Mouse (Mus musculus) heart, embryonic 14.5 days (tissue): ENCODE data around the gene Tmc4. TPM values are rescaled to one million over a fixed set of nuclear protein-coding genes. Genes with fewer than 3 reads are reported as not detected.

Source experiments
- ATAC-seq: fragments of 200-750 bp; cut with Nextera tagmentation; 2 replicates; pipeline ENCODE4 v1.8.0; 2017; ENCODE audit warnings: low read depth, moderate TSS enrichment; ENCODE audit not compliant: insufficient number of reproducible peaks, insufficient read depth, low FRiP score
- H3K27ac ChIP-seq, 2 experiments: fragments of 200-500 bp in 1 of 2; fragments of 300-500 bp in 1 of 2; sonication (generic) in 1 of 2; replicated peaks in 1 of 2; 2 replicates each; pipeline ENCODE4 v1.5.1; 2012 to 2014; ENCODE audit warnings: low read depth in 2 of 2, low read length in 2 of 2, control low read depth in 1 of 2, mild to moderate bottlenecking in 1 of 2, mixed read lengths in 1 of 2; ENCODE audit not compliant: control insufficient read depth in 1 of 2, insufficient read depth in 1 of 2
- H3K27me3 ChIP-seq: fragments of 300-500 bp; sonication (generic); 2 replicates; pipeline ENCODE4 v1.6.1; 2014; ENCODE audit warnings: mild to moderate bottlenecking, low read length, control low read depth; ENCODE audit not compliant: control insufficient read depth, insufficient read depth
- H3K36me3 ChIP-seq: fragments of 300-500 bp; sonication (generic); 2 replicates; pipeline ENCODE4 v1.6.1; 2014; ENCODE audit warnings: mild to moderate bottlenecking, control low read depth, low read length, mixed read lengths; ENCODE audit not compliant: control insufficient read depth, insufficient read depth
- H3K4me1 ChIP-seq, 2 experiments: fragments of 200-500 bp in 1 of 2; fragments of 300-500 bp in 1 of 2; sonication (generic) in 1 of 2; 2 replicates each; pipeline ENCODE4 v1.6.1; 2012 to 2014; ENCODE audit warnings: low read length in 2 of 2, control low read depth in 1 of 2, mixed read lengths in 1 of 2; ENCODE audit not compliant: control insufficient read depth in 2 of 2, insufficient read depth in 2 of 2
- H3K4me2 ChIP-seq: fragments of 300-500 bp; sonication (generic); 2 replicates; pipeline ENCODE4 v1.6.1; 2014; ENCODE audit warnings: mild to moderate bottlenecking, low read length
- H3K4me3 ChIP-seq, 2 experiments: fragments of 200-500 bp in 1 of 2; fragments of 300-500 bp in 1 of 2; sonication (generic) in 1 of 2; 2 replicates each; pipeline ENCODE4 v1.5.1; 2012 to 2014; ENCODE audit warnings: low read length in 2 of 2, mild to moderate bottlenecking in 2 of 2, control low read depth in 1 of 2, low read depth in 1 of 2, moderate library complexity in 1 of 2; ENCODE audit not compliant: control insufficient read depth in 1 of 2, insufficient read depth in 1 of 2
- H3K9ac ChIP-seq: fragments of 300-500 bp; sonication (generic); 2 replicates; pipeline ENCODE4 v1.6.1; 2014; ENCODE audit warnings: mild to moderate bottlenecking, low read length
- H3K9me3 ChIP-seq: fragments of 300-500 bp; sonication (generic); 2 replicates; pipeline ENCODE4 v1.6.1; 2016; ENCODE audit warnings: low read length, control low read depth; ENCODE audit not compliant: control insufficient read depth
- WGBS: fragments of 180-500 bp; shearing (Covaris S2); extraction: QIAGEN DNeasy Blood & Tissue Kit; methylation state at CpG from one replicate; pipeline ENCODE4 v1.1.7; 2014; 5-methylcytosine and 5-hydroxymethylcytosine counted together
- polyA plus RNA-seq: library from polyadenylated mRNA; unstranded; fragments of >200 nt; fragmentation: Nextera tagmentation; extraction: Ambion mirVana; gene quantifications from 2 replicates; pipeline ENCODE4 v1.2.1, GENCODE M21; 2014

The Tmc4 gene
- polyA plus RNA-seq, 1 experiment from 2014 or later, result 3.9 TPM

DNA sequence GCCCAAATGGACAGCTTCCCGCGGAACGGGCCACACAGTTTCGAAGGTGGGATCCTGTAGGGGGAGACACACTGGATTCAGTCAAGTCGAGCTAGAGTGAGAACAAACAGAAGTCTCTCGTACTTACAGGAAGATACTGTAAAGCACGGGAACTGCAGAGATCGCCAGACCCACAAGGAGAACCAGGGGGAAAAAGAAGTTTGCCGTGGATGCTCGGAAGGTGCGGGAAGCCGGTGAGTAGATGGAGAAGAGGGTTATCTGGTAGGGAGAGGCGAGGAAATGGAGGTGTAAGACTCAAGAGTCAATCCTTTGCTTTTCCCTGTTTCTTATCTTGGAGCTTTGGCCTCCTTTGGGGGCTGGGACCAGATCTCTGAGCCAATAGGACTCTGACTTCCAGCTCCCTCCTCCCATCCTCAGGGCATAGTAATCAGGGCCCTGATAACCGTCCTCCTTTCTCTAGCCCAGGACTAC, 10.4 kb downstream of the Tmc4 start:
- Histone ChIP-seq H3K4me2 (peak overlapping the region; percentile 62), H3K9ac (peak overlapping the region; percentile 56), H3K27ac (0 out of 4 replicates have a peak overlapping the region, but pooled peaks of 1 of the 2 experiments have one; percentile 14), H3K36me3 (peaks cover 17% of the 10 kb centered on the region), H3K27me3 (no peaks in the 10 kb centered on the region), H3K9me3 (no peaks in the 10 kb centered on the region), H3K4me1 (peaks cover 12 to 18% of the 10 kb centered on the region in 2 experiments), H3K4me3 (peak overlapping the region; percentile 17 to 29)
- ATAC-seq, result no peak
- 5% methylated on average over 14 of the region's 14 CpGs for WGBS

DNA sequence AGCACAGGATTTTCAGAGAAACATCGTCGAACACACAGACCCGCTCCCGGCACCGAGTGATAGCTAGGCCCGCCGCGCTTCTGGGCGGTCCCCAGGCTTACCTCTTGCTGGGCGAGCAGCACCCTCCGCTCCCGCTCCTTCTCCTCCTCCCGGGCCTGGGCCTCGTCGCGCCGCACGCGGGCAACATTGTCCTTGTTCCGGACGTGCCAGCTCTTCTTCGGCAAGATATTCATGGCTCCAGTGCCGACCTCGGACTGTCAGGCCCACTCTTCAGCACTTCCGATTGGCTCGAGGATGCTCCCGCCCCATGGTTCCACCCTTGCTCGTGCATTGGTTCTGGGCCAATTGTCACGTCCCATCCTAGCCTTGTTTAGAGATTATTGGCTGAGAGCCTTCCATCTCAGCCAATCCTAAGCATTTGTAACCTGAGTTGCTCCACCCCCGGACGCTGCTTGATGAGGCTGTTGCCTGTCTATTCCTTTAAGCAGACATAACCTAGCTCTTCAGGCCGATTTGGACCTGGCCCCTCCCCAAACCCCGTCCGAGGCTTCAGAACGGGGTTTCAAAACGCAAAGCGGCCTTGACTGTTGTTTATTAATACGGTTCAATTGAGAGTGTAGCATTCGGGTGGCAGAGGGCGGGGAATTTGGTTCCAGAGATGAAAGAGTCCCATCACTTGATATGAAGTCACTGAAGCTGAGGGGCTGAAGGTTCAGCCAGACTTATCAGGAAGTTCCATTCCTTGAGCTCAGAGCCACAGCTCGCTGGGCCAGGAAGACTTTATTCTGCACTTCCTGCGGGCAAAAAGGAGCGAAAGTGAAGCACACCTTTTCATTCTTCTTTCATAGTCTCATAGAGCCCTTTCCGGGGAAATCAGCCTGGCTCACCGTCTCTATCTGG, 11.9 kb downstream of the Tmc4 start, which contains the start of gene Leng1:
TSS of gene Leng1 (minus strand) at position 626 of the 900 bp plus-strand sequence.
- WGBS, result 3% methylated on average over 45 of the region's 45 CpGs
- Histone ChIP-seq H3K36me3 (peaks cover 32% of the 10 kb centered on the region), H3K9ac (peak within 1 kb of the TSS; percentile 96), H3K4me3 (peak within 1 kb of the TSS; percentile 66 to 78), H3K9me3 (no peaks in the 10 kb centered on the region), H3K27ac (peak within 1 kb of the TSS; percentile 88 to 91), H3K27me3 (no peaks in the 10 kb centered on the region), H3K4me1 (peaks cover 12 to 18% of the 10 kb centered on the region in 2 experiments), H3K4me2 (peak within 1 kb of the TSS; percentile 70)
- peak; percentile 97 for ATAC-seq

DNA sequence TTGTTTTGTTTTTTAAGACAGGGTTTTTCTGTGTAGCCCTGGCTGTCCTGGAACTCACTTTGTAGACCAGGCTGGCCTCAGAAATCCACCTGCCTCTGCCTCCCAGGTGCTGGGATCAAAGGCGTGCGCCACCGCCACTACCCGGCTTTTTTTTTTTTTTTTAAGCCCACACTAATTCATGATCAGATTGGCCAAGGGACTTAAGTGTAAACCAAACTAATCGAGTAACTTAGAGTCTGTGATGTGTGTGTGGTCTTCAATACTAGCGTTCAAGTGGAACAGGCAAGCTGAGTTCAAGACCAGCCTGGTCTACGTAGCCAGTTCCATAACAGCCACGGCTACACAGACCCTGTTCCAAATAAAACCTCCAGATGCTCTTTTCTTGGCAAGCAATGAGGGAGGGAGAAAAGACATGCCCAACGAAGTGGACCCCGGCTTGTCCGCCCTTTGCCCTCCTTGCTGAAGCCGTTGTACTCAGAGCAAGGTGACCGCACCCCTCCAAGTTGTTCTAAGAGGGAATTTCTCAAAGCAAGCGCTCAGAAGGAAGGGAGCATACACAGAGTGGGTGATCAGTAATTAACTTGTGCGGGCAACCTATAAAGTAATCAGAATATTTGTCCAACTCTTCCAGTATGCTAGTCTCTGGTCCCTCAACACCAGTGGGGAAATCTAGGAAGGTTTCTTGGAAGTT, 12.7 kb downstream of the Tmc4 start:
- Histone ChIP-seq H3K4me2 (peak overlapping the region; percentile 70), H3K4me3 (peak overlapping the region; percentile 66 to 78), H3K9me3 (no peaks in the 10 kb centered on the region), H3K36me3 (peaks cover 40% of the 10 kb centered on the region), H3K9ac (peak overlapping the region; percentile 96), H3K4me1 (peaks cover 12 to 18% of the 10 kb centered on the region in 2 experiments), H3K27me3 (no peaks in the 10 kb centered on the region), H3K27ac (peak overlapping the region; percentile 82 to 91)
- no peak for ATAC-seq
- WGBS, result 25% methylated on average over 15 of the region's 15 CpGs

DNA sequence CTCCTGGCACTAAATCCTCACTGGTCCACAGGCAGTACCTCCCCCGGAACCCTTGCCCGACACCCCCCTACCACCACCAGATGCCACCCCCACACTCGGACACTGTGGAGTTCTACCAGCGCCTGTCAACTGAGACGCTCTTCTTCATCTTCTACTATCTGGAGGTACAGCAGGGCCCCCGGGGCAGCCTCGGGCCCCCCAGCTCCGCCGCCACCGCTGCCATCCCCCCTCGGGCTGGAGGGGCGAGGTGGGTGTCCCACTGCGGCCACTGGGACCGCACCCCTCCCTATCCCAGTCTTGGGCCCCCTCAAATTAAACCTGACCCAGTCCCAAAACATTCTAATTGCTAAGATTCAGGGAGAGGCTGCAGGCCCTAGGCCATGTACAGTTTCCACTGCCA, 18.8 kb downstream of the Tmc4 start:
- H3K36me3 ChIP-seq, result peaks cover 100% of the 10 kb centered on the region
- H3K4me1 ChIP-seq, result peaks cover 0 to 2% of the 10 kb centered on the region in 2 experiments; a peak in 1 of 4 replicates
- 92% methylated on average over 14 of the region's 14 CpGs for WGBS
- H3K9ac ChIP-seq, result no peak overlapping the region
- no peak overlapping the region for H3K27ac ChIP-seq
- H3K27me3 ChIP-seq, result no peaks in the 10 kb centered on the region
- no peak overlapping the region for H3K4me3 ChIP-seq
- no peaks in the 10 kb centered on the region for H3K9me3 ChIP-seq
- no peak overlapping the region for H3K4me2 ChIP-seq
- no peak for ATAC-seq

DNA sequence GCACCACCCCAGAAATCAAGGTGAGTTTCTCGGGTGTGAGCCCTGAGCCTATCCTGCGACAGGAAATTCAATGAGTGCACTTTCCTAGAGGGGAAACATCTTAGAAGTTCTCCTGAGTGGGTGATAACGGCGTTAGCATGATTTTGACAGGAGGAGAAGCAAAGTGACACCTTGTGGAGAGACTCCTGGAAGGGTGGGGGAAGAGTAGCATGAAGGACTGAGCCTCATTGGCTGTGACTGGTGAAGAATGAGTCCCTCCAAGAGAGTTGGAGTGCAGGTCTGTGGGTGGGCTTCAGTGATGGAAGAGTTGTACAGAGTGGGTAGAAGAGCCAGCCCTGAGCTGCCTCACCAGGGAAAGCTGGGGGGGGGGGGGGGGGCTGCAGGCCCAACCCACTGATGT, 20.4 kb downstream of the Tmc4 start:
- no peak for ATAC-seq
- Histone ChIP-seq H3K4me1 (no peaks in the 10 kb centered on the region), H3K27me3 (no peaks in the 10 kb centered on the region), H3K9ac (no peak overlapping the region), H3K27ac (no peak overlapping the region), H3K4me2 (no peak overlapping the region), H3K36me3 (peaks cover 100% of the 10 kb centered on the region), H3K4me3 (no peak overlapping the region), H3K9me3 (no peaks in the 10 kb centered on the region)
- 76% methylated on average over 4 of the region's 4 CpGs for WGBS

DNA sequence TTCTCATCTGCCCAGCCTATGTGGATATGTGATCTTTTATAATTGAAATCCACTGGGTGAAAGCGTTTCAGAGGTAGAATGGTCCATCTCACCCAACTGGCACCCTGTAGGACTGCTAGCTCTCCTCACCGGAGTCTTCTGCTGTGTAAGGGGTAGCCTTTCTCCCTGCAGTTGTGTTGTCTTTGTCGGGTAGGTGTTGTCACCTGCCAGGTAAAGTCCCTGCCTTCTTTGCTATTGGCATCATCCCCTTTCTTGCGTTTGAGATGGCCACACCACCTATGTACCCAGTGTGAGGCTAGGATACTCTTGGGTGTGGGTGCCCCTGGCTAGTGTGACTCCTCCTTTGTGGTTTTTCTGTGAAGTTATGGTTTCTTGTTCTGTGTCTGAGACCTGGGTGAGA, 30.7 kb downstream of the Tmc4 start:
- 58% methylated on average over 4 of the region's 4 CpGs for WGBS
- H3K27ac ChIP-seq, result no peak overlapping the region
- no peak for ATAC-seq
- H3K36me3 ChIP-seq, result peaks cover 27% of the 10 kb centered on the region
- H3K4me2 ChIP-seq, result peak overlapping the region; percentile 80
- H3K9ac ChIP-seq, result peak overlapping the region; percentile 98
- H3K4me1 ChIP-seq, result peaks cover 12 to 24% of the 10 kb centered on the region in 2 experiments
- no peaks in the 10 kb centered on the region for H3K27me3 ChIP-seq
- H3K4me3 ChIP-seq, result peak overlapping the region; percentile 90 to 93
- no peaks in the 10 kb centered on the region for H3K9me3 ChIP-seq

DNA sequence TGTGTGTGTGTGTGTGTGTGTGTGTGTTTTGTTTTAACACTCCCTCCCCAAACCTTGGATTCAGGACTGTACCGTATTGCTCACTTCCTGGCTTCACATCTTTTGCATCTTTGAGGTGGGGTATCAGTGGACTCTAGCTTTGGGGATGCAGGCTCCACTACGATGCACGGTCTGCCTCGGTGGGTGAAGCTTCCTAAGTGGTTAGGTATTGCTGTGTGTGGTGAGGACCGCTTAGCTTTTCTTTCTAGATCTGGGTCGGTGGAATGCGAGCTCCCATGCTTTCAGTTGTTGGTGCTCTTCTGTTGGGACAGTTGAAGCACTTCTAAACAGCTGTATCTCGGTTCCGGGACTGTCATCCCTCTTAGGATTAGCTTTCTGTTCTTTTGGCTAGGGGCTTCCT, 31.2 kb downstream of the Tmc4 start:
- H3K9me3 ChIP-seq, result no peaks in the 10 kb centered on the region
- peak overlapping the region; percentile 90 to 93 for H3K4me3 ChIP-seq
- H3K36me3 ChIP-seq, result peaks cover 27% of the 10 kb centered on the region
- H3K27me3 ChIP-seq, result no peaks in the 10 kb centered on the region
- 6% methylated on average over 9 of the region's 9 CpGs for WGBS
- peak overlapping the region; percentile 80 for H3K4me2 ChIP-seq
- no peak overlapping the region; a peak in 1 of 4 replicates for H3K27ac ChIP-seq
- peak overlapping the region; percentile 98 for H3K9ac ChIP-seq
- H3K4me1 ChIP-seq, result peaks cover 12 to 24% of the 10 kb centered on the region in 2 experiments
- no peak for ATAC-seq
